Mouse (Mus musculus) heart, adult 8-10 months (tissue): ENCODE data around the gene Myo15b. TPM values are rescaled to one million over a fixed set of nuclear protein-coding genes. Genes with fewer than 3 reads are reported as not detected.

Source experiments
- DNase-seq: peaks from one replicate; pipeline ENCODE4 v3.0.0; 2022; ENCODE audit warnings: low spot score
- total RNA-seq, 4 experiments: library from RNA; stranded (reverse); gene quantifications; 2 replicates each; pipeline ENCODE4 v1.2.4; 2022

Gene Myo15b
- total RNA-seq, 4 experiments from 2014 or later, result 0.06 TPM; not detected in 3

DNA sequence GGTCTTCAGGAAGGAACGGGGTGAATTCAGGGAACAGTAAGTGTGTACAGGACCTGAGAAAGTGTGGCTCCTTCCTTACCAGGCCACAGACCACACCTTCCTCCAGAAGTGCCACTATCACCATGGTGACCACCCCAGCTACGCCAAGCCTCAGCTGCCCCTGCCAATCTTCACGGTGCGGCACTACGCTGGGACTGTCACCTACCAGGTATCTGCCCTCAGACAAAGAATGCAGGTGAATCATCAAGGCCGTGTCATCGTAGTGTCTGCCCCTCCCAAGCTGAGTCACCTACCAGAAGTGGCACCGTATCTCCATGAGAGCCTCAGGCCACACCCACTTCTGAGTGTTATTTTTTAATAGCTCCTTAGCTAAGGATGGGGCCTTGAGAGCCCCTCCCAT lies 11.2 kb downstream of the Myo15b start:
- no peak for DNase-seq

DNA sequence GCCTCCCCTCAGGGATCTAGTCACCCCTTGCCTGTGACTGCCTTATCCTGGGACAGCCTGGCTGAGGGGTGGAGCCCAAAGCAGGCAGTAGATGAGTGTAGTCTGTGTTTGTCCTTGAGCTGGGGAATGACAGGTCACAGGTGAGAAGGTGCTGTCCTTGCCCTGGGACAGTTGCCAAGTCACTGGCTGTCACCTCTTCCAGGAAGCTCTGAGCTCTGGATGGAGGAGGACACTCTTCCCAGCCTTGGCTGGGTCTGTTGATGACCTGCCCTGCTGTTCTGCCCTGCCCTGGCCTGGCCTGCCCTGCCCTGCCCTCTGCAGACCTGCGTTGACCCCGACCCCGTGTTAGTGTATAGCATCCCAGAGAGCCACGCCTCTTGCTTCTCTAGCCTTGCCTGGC lies 14.2 kb downstream of the Myo15b start:
- DNase-seq, result no peak

DNA sequence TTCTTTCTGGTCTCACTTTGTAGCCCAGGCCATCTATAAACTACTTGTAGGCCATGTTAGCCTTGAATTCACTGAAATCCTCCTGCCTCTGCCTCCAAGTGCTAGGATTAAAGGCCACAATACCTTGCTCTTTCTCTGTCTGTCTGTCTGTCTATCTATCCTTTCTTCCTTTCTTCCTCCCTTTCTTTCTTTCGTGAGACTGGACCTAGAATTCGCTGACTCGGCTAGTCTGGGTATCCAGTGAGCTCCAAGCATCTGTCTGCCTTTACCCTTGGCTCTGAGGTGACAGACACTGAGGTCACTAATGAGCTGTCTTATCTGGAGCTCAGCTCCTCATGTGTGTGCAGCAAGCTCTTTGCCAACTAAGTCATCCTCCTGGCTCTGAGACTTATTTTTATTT lies 17.7 kb downstream of the Myo15b start:
- no peak for DNase-seq

DNA sequence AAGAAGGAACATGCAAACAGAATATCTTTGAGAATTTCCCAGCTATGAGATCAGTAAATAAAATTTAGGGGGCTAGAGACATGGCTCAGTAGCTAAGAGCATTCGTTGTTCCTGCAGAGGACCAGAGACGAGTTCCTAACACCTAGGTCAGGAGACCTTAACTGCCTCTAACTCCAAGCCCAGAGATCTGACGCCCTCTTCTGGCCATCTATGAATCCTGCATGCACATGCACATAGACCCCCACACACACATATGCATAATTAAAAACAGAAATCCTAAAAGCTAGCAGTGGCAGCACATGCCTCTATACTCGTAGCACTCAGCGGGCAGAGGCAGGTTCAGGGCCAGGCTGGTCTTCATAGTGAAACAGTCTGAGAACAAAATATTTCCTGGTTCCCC lies 18.2 kb downstream of the Myo15b start:
- DNase-seq, result no peak

DNA sequence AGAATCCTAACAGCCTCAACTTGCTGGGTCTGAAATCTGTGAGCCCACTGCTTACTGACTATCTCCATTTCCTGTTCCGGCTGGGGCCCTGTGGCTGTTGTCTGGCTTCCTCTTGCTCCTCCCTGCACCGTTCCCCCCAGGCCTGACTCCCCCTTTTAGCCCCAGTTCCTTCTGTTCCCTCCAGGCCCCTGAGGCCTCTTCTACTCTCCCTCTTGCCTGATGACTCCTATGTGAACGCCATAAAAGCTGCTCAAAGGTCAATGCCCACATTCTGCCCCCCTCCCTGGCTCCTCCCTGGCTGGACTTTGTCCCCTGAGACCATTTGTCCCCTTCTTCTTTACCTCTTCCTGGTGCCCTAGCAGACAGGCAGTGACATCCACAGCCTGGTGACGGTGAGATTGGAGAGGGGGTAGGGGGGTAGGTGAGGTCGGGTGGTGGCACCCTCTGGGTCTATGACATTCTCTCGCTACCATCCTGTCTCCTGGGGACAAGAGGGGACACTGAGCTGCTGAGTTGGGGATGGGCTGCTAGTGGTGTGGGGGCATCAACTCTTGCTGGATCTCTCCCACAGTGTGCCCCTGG lies 19.1 kb downstream of the Myo15b start:
- DNase-seq, result no peak

DNA sequence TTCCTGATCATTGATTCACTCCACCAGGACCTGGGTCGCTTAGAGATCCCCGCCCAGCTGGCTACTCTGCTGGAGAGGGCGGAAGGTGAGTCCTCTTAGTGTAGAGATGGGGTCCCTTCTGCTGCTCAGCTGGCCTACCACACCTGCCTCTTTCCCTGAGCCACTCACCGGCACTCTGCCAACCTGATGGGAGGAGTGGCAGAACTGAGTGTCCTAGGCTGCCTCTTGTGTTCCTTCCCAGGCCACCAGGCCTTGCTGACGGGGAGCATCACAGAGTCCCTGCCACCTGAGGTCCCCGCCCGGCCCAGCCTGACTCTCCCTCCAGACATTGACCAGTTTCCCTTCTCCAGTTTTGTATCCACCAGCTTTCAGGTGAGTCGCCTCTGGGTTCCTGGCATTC lies 19.9 kb downstream of the Myo15b start:
- no peak for DNase-seq

DNA sequence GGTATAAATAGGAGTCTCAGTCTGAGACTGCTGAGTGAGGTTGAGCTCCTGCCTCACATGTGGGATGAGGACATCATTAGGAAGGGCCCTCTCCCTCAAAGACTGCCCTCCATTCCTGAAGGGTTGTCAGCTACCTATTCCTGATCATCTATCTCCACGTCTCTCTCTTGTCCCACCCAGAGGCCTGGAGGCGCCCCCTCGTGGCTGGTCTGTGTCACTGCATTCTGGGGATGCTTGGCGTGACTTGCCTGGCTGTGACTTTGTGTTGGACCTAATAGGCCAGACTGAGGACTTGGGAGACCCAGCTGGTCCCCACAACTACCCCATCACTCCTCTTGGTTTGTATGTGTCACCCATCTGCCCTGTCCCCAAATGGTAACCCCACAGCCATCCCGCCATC lies 22.8 kb downstream of the Myo15b start:
- no peak for DNase-seq

DNA sequence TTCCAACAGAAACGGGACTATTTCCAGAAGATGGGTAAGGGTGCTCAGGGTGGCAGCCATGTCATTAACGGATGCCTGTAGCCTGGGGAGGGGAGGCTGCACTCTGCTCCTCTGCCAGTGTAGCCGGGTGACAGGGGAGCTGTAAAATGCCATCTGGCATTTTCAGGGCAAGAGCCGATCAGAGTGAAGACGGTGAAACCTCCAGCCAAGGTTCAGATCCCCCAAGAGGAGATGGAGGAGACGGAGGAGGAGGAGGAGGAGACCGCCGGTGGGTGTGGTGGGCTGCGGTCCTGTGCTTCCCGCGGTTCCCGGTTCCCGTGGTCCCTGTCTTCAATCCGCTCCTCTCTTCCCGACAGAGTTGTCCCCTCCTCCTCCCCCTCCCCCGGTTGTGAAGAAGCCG lies 25.0 kb downstream of the Myo15b start:
- no peak for DNase-seq

DNA sequence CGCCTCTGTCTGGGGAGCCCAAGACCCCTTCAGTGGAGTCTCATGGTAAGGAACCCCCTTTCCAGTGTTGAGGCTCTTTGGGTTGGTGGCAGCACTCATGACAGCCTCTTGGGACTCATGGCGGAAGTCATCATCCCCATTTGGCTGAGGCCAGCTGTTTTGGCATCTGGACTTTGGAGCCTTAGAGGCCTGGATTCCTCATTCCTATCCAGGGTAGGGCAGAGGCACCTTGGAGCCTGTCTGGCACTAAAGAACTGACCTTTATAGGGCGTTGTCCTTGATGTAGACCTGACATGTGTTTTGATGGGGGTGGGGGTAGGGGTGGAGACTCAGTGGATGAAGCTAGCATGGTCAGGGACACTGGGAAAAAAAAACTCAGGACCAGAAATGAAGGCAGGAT lies 26.2 kb downstream of the Myo15b start:
- no peak for DNase-seq

DNA sequence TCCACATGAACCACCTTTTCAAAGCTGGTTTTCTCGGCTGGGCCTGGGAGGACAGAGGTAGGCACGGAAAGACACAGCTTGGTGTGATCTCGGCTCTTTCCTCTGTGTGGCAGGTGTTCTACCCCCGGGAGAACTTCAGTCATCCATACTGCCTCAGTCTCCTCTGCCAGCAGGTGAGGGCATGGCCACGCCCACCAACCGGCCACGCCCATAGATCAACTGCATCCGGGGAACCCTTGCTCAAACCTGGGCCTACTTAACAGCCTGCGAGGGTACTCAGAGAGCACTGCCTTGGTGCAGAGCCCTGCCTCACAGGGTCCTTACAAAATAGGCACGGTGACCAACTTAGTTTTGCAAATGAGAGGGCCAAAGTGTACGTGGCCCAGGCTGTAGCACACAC lies 27.1 kb downstream of the Myo15b start:
- no peak for DNase-seq

DNA sequence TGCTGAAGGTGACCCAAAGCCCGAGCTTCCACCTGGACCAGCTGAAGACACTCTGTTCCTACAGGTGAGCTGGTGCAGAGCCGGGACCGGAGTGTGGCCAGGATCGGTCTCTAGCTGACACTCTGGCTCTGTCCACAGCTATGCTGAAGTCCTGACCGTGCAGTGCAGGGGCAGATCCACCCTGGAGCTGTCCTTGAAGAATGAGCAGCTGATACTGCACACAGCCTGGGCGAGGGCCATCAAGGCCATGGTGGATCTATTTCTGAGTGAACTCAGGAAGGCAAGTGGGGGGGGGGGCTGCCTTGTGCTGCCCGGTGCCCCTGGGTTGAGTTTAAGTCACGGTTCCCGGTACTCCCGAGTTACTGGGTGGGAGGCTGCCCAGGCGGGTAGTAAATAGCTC lies 28.2 kb downstream of the Myo15b start:
- DNase-seq, result no peak

DNA sequence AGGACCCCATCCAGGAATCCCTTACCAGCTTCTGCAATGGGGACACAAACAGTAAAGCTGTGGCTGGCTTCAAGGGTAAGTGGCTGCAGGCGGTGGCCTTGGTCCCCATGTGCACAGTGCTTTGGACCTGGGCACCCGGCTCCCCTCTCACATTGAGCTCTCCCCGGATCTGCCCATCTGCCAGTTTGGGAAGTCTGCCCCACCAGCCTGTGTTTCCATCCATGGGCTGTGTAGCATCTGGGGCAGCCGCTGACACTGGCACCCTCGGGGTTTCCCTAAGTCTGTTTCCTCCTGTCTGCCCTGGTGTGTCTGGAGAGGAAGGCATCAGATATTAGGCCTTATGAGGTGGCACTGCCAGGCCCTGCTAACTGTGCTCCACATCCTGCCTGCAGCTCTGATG lies 29.8 kb downstream of the Myo15b start:
- DNase-seq, result no peak

DNA sequence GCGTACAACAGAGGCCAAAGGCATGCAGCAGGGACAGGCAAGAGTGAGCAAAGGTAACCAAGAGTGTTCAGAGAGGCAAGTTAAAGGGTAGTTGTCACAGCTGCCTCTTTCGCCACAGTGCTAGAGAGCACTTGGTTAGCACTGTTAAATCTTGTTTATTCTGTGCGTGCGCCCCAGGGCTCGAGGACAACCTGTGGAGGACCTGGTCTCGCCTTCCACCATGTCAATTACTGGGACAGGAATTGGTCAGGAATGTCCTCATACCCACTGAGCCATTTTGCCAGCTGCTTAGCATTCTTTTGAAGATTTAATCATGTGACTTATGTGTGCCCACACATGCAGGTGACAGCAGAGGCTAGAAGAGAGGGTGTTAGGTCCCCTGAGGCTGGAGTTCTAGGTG lies 31.0 kb downstream of the Myo15b start:
- no peak for DNase-seq

DNA sequence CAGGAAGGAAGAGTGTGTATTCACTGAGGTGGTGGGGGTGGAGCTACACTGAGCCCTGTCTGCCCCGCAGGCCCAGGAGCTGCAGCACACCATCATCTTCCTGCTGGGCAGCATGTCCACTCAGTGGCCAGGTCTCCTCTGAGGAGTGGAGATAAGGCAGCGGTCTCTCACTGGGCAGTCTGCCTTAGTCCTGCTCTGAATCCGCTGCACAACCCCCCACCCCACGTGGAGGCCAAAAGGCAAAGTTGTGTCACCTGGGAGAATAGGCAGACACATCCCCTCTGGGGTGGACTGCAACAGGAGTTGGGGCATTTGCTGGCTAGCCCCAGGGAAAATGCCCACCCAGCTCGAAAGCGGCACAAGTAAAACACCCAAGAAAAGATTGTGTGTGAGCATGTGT lies 34.0 kb downstream of the Myo15b start:
- DNase-seq, result no peak

DNA sequence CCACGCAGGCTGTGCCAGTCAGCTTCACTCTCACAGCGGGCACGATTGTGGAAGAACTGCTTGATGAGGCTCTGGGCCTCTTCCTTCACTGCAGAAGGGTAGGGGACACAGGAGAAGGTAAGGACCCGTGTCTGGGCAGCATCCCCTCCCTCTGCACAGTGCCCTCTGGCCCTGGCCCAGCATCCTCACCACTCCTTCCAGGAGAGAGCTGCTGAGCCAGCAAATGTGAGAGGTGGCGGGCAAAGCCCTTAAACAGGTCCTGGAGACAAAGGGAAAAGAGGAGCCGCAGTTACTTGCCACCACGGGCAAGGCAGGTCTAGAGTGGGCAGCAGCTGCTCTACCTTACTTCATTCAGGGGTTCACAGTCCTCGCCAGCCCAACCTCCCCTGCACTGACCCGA lies 34.9 kb downstream of the Myo15b start:
- no peak for DNase-seq

DNA sequence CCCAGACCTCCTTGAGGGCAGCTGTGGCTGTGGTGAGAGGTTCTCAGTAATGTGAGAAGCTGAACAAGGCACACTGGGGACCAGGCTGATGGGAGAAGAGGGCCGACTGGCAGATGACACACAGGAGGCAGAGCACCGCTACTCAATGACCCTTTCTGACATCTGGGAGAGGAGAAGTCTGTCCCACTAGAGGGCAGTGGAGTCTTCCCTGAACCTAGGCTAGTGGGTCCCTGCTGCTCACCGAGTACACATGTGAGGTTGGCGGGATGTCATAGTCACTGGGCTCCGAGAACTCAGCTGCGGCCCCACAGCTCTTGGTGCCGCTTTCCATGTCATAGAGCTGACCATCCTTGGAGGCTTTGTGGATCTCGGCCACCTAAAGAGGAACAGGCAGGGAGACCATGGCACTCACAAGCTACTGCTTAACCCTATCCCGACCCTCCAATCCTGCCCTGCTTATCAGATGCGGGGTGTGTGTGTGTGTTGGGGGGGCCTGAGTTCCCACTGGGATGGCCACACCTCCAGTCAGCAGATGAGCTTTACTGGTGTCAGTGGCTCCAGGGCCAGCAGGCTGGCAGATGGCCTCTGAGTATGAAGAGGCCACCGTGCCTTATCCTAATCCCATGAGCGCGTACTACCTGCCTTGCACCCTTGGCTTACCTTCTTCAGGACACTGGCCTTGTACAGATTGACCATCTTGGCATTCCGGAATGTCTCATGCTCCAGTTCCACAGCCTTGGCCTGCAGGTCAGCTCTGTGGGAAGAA lies 36.7 kb downstream of the Myo15b start:
- DNase-seq, result no peak

DNA sequence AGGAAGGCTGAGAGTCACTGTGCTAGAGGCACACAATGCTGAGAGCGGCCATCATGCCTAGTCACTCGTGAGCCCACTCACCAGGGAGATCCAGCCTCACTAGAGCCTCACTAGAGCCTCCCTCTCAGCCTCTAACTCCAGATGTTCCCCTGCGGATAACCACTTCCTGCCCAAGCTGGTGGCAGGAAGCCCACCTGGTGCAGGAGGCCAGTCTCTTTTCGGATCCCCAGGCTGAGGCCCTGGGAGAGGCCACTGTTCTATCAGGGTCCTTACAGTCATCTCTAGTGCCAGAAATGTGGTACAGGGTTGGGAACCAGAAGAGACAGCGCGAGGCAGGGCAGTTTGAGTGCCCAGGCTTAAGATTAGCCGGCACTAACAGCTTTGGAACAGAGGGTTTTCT lies 40.2 kb downstream of the Myo15b start:
- DNase-seq, result no peak

DNA sequence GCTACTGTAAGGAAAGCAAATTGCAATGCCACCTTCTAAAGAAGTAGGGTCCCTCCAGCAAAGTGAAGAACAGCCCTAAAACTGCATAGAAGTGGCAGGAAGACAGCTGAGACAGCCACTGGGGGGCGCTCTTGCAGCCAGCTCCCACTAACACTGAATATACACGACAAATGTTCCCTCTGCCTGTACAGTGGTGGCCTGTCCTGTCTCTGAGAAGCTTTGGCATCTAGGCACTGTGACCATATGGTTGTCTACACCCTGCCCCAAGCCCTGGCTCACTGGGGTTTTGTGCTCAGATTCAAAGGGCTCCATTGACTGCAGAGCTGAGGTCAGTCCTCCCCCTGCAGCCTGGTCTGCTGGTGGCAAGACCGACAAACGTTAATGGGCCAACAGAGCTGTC lies 40.7 kb downstream of the Myo15b start:
- no peak for DNase-seq

DNA sequence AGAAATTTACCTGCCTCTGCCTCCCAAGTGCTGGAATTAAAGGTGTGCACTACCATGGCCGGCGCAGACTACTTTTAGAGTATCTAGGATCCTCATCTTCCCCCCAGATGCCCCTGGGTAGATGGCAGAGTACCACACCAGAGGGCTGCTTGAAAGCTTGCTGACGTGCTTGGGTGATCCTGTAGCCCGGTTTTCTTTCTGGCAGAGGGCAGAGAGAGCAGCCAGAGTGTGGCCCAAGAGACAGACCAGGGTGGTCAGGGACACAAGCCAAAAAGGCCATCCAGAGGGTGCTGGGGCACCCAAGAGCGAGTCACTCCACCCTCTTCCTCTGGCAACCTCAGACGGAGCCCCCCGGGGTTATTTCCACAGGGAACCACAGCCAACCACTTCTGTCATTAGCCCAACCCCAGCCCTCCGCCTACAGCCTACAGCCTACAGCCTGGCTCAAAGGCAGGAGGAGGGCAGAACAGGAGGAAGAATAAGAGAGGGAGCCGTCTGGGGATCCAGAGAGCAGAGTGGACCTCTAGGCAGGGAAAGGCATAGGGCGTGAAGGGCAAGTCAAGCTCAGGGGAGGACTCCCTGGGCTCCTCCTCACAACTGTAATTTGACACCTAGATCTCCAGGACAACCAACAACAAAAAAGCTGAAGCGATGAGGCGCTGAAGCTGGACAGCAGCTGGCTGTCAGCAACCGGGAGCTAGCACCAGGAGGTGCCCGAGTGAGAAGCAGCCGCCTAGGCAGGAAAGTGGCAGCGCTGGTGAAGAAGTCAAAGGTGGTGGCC lies 41.5 kb downstream of the Myo15b start, which contains the start of gene Smim5:
Gene Smim5, plus strand, starts transcription at position 481 of the 781 bp plus-strand sequence.
- peak; percentile 69 for DNase-seq

DNA sequence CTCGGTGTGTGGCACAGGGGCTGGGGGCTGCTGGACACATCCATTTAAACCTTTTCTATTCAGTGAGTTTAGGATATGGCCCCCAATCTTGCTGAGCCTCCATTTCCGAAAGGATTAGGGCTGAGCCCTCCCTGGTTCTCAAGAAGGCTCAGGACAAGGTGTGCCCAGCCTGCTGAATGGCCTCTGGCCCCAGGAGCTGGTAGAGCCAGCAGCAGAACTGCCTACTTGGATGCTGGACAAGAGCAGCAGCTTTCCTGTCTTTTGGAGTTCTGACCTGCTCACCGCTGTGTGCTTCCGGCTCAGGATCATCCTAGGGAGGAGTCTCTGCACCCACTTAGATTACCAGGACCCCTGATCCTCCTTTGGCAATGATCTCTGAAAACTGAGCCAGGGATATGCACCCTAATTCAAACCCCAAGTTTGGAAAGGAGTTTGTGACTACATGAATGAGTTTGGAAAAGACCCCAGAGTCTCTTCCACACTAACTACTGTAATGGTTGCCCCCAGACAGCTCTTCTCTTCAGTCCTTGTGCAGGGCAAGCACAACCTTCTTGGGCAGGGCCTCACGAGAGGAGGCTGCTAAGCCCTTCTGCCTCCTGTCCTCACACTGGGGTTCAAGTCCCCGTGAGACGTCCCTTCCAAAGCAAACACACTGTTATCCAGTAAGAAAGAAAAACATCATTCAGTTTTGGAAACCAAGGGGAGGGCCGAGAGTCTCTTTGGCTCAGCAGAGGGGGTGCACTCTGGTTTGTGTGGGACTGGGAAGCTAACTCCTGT lies 42.5 kb downstream of the Myo15b start:
- no peak for DNase-seq

DNA sequence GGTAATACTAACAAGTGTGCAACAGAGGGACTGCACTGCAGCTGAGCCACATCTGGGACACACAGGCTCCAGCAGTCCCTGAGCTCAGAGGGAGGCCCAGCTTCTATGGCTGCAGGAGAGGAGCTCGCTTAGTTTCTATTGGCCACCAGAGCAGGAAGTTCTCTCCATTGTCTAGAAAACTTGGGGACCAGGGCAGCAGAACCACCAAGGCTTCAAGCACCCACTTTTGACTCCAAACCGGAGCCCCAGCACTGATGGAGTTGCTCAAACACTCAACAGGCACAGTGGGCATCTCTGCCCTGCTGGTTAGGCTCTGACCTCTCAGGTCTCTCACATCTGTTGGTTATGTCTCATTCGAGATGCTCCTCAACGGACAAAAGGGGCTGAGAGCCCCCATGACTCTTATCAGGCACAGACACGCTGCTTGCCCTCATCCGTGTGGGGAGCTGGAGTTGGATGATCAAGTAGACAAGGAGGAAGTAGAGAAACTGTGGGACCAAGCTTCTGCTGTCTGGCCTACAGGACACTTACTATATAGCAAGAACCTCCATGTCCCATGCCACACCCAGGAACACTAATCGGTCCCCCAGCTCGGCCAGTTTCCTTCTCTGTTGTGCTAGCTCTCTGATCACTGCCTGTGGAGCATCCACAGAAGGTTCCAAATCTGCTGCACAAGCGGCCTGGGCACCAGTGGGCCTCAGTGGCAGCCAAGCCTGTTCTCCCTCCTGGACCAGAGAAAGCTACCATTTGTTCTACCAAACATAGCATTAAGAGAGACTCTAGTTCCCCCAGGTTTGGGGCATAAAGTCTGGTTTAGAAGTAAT lies 43.3 kb downstream of the Myo15b start:
- no peak for DNase-seq
